Mouse (Mus musculus): ENCODE results near the gene Dnmt3l.

The Dnmt3l gene

DNA sequence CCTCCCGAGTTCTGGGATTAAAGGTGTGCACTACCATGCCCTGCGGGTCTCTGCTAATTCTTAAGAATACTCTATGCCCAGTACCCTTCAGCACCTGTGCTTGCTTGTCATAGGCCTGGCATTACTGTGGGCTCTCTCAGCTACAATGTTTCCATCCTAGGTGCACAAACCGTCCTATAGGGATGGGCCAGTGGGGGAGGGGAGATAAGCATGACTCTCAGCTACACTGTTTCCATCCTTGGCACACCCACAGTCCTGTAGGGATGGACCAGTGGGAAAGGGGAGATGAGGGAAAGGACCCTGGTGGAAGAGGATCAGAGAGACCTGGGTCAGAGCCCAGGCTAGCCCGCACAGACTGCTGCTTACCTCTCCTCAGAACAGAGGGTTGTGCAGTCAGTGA lies 4.6 kb upstream of the Dnmt3l start:
- no peak for DNase-seq

DNA sequence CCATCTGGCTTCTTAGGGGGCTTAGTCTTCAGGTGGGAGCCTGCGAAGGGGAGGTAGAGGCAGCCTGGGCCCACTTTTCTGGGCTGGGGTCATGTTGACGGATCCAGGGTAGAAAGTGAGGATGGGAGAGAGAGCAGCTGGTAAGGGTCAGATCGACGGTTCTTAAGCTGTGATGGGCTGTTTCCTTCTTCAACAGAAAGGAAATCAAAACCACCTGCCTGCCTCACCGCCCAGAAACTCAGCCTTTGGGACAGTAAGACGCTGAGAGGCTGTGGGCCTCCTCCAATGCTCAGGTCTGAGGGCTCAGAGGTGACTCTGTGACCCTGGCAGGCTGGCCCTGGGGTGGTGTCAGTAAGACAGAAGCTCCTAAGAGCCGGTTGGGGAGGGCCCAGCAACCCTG lies 349 bp downstream of the Dnmt3l start:
- DNase-seq = no peak

DNA sequence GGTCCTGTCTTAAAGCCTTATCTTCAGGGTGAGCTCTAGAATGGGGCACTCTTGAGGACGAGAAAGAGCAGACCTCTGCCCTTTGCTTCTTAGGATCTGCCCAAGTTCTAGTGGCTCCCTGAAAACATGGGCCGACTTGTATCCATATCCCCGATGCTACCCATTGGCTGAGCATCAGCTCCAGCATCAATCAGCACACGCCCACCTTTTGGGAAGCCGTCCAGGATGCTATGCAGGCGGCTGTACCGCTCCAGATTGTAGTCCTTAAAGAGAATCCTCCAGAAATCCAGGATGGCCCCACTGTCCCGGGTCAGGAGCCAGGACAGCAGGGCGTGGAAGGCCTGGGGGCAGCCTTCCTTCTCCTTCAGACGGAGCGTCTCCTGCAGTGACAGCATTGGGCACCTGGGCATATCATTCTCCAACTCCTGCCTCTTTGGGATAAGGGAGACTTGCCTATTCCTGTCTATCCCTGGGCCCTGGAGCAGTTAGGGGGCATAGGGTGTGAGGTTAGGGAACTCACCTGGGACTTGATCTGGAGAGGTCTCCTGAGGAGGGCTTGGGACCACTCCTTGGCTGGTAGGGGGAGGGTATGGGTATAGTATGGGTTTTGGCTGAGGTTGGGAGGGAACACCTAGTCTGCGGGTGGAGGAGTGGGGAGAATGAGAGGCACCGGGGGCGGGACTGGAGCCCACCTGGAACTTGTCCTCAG lies 1.1 kb downstream of the Dnmt3l start:
- no peak for DNase-seq

DNA sequence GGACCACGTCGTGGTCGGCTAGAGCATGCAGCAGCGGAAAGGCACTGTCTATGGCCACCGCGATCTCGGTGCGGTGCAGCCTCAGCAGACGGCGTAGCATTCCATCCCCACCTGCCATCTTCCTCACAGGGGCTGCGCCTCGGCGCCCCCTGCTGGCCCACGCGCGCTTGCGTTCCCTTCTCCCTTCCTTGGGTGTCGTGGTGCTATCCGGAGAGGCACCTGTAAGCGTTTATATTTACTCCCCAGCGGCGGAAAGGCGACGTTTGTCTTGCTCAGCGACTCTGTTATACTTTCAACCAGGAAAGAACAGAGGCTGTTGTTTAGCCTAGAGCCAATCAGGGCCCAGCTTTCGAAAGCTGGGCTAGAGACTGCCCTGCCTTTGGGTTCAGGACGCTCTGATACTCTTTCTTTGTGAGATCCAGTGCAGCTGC lies 1.7 kb downstream of the Dnmt3l start, which contains the start of gene Aire:
Gene Aire (minus strand): TSS at position 205 of the 431 bp plus-strand sequence.
- peak; percentile 52 for DNase-seq

DNA sequence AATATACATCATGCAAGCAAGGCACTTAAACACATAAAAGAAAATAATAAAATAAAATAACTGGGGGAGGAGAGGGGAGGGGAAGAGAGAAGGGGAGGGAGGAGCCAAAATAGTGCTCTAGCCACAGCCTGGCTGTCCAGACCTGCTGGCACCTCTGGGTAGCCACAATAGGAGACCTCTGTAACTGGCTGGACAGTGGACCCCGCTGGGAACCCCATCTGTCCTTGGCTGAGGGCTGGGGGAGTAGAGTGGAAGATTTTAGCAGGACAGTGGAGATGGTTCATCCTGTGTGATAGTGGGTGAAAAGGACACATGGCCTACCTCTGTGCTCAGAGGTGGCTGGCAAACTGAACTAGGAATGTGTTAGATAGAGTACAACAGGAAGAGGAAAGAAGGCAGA lies 2.8 kb downstream of the Dnmt3l start:
- no peak for DNase-seq

DNA sequence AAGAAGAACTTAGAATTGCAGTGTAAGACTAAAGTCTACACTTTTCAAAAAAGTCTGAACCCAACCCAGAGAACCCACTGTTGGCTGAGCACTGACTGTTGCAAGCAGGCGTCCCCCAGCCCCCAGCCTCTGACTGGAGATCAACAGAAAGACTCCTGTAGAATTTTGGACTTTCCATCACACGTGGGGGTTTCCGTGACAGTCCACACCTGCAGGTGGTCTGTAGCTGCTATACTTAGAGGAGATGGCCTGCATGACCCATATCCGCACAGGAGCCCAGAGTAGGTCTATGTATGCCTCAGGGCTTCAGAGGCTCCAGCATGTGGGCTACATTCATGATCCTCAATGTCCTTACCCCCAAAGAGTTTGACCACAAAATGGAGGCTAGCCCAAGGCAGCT lies 4.6 kb downstream of the Dnmt3l start:
- DNase-seq = no peak

DNA sequence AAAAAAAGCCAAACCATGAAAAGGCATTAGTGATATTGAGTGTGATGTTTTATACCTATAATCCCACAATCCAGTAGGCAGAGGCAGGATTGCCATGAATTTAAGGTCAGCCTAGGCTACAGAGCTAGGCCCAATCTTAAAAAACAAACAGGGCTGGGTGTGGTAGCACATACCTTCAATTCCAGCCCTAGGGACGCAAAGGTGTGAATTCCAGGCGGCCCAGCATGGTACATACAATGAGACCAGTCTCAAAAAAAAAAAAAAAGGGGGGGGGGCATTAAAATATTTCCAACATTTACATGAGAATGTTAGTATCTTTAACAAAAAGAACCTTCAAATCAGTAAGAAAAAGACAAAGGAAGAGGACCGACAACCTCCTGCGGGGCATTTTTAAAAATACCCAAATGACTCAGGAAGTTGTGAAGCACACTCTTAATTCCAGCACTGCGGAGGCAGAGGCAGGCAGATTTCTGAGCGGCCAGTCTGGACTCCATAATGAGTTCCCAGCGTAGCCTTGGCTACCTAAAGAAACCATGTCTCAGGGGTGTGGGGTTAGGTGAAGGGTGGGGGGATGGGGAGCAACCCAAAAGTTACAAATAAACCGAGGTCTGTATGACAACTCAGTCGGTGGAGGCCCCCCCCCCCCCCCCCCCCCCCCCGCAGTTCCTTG lies 6.4 kb downstream of the Dnmt3l start:
- no peak for DNase-seq

DNA sequence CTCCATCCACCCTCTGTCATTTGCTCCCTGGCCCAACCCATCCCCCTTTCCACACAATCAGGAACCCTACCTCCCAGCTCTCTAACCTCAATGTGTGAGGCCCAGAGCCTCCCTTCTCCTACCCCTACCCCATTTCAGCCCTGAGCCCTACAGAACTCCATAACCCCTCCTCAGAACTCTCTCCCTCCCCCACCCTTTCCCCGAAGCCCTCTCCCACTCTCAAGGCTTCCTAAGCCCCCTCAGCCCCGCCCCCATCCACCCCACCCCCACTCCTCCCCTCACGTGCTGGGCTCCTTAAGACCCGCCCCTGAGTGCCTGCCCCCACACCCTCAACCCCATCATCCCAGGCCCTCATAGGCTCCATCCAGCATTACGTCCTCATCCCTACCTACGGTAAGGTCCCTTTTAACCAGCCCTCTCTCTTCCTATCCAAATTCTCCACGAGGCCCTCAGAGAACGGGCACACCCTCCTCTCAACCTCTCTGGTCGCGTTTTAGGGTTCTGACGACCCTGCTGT lies 7.8 kb downstream of the Dnmt3l start:
- DNase-seq = no peak

DNA sequence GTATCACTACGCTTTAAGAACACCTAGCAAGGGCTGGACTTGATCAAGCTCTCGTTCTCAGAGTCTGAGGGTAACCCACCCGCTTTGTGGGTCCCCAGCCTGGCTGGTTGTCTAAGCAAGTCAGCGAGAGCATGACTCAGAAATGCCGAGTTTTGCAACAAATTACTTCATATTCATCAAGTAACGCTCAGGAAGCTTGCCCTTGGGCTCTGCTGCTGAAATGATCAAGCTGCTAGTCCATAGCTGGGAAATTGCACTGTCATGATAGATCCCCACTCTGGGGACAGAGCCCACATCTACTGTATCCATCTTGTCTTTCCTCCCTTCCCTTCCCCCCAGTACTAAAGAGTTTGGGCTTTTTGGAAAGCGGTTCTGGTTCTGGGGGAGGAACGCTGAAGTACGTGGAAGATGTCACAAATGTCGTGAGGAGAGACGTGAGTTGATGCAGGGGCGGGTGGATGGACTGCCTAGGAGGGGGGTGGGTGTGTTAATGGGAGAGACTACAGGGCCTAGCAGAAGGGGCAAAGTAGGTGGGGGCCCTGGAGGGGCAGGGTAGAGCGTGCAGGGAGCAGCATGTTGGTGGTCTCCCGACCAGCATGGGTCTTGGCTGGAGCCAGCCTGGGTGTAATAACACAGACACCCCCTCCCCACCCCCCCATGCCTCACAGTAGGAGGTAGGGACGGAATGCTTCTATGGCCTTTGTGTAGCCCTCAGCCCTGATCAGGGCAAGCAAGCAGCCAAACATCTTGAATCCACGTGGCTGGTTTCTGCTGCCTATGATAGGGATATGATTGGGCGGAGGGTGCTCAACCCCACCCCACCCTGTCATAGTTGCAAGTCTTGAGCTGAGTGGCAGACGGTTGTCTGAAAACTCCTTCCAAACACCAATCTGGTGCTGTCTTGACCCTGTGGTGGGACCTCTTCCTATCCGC lies 13.2 kb downstream of the Dnmt3l start:
- peak; percentile 20 for DNase-seq

DNA sequence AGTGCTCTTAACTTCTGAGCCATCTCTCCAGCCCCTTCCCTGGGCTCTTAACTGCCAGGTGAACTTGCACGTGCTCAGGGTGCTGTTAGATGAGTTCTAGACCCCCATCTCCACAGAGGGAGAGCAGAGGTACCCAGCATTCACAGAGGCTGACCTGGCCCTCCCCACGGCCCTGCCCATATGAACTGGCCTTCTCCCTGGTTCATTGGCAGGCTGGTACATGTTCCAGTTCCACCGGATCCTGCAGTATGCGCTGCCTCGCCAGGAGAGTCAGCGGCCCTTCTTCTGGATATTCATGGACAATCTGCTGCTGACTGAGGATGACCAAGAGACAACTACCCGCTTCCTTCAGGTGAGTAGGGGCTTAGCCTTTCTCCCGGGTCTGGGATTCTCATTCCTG lies 15.3 kb downstream of the Dnmt3l start:
- DNase-seq = no peak

DNA sequence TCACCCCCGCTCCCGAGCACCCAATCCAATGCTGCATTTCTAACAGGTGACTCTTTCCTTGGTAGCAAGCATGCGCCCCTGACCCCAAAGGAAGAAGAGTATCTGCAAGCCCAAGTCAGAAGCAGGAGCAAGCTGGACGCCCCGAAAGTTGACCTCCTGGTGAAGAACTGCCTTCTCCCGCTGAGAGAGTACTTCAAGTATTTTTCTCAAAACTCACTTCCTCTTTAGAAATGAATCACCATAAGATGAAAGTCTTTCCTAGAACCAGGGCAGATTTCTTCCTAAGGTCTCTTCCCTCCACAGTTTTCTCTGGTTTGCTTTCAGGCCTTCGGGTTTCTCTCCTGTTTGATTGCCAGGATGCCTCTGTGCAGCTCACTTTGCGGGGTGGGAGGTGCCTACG lies 21.4 kb downstream of the Dnmt3l start:
- DNase-seq = no peak

DNA sequence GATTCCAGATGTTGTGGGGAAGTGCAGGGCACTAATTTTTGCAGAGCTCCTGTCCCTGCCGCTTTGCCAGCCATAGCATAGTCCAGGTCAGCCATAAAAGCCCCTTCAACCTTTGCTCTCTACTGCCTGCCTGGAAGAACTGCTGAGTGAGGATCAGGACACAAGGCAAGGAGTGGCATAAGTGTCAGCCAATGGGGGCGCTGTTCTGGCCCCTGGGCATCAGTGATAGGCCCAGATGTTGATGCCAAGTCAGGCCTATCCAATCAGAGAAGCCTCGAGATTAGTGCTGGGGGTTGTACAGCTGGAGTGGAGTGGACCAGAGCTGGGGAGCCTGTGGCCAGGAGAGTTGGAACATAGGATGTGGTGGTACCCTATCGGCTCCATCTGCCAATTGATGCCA lies 25.5 kb downstream of the Dnmt3l start:
- peak; percentile 46 for DNase-seq

DNA sequence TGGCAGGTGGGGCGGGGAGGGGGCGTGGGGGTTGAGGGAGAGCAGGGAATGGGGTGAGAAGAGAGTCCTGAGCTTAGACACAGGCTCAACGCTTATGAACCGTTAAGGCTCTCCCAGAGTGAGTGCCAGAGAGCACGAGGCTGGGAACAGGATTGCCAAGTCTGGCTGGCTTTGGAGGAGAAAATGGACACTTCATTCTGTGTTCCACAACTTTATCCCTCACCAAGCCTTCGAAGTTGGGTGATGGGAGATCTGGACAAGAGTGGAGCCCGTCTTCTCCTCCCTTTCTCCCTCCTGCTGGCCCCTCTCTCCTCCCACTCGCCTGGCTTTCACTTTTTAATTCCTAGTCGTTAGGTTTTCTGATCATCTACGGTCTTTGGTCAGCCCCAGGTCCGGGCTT lies 26.8 kb downstream of the Dnmt3l start:
- DNase-seq = no peak

DNA sequence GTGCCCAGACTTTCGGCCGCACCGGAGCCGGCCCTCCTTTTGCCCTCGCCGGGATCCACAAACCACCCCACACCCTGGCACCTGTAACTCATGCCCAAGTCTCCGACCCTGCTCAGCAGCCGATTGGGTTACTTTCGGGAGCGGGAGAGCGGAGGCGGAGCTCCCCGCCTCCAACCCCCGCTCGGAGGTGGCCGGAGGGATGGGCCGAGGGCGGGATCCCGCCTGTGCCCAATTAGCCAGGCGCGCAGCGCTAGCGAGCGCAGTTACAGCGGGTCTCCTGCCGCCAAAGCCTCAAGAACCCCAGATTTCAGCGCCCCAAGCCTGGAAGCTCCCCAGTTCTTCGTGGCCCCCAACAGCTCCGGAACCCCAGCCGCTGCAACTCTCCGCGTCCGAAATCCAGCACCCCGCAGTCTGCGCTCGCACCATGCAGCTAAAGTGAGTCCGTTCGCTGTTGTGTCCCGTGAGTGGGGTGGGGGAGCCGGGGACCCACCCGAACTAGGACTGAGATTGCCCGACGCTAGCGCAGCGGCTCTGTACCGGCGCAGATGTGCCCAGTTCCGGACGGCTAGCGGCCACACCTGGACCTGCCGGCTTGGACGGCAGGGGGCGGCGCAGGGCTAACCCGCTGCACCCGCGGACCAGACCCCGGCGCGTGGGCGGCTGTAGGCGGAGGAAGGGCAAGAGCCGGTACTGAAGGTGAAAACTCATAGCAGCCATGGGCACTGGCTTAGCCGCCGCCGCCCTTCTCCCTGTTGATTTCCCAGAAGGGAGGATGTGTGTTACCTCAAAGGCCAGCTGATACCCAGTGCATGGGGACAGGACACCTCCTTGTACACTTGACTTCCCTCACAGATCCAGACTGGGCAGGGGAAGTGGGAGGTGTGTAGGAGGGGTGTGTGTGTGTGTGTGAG lies 27.6 kb downstream of the Dnmt3l start, which contains the start of gene Icosl:
Gene Icosl (plus strand): TSS at position 202 of the 911 bp plus-strand sequence.
- peak; percentile 82 for DNase-seq

DNA sequence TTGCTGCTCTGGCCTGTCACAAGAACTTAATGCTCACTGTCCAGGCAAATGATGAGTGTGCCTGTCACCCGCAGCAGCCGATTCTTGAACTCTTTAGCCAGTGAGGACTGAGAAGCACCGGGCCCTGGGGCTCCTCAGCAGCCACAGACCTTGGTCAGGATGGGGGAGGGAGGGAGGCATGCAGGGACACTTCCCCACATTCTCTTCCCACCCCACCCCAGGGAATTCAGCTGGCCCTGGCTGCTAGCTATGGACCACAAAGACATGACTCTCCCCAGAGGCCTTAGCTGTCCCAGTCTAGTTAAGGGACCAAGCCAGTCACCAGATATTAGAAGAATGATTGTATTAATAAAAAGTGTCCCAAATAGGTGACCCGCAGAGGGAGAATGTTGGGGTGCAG lies 32.4 kb downstream of the Dnmt3l start:
- no peak for DNase-seq

DNA sequence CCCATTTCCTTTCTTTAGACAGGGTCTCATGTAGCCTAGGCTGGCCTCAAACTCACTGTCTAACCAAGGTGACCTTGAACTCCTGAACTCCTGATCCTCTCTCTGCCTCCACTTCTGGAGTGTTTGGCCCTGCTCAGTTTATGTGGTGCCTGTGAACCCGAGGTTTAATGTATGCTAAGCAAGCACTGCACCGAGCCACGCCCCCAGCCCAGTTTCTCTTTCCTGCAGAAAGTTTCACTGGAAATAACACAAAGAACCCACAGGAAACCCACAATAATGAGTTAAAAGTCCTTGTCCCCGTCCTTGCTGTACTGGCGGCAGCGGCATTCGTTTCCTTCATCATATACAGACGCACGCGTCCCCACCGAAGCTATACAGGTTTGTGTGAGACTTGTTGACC lies 33.2 kb downstream of the Dnmt3l start:
- DNase-seq = no peak

DNA sequence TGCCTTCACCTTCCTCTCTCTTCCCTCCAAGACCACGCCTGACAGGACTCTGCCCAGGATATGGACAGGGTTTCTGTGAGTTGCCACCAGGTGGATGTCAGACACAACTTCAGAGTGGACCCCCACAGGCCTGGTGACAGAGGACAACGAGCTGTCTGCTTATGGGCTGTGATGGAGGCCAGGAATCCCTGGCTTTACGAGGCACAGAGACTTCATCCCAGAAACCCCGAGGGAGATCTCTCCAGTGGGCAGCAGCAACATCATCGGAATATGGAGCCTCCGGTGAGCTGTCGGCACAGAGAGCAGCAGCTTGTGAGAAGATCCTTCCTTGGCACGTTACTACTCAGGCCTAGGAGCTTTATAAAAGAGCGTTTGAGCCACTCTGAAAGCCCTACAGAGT lies 36.1 kb downstream of the Dnmt3l start:
- no peak for DNase-seq

DNA sequence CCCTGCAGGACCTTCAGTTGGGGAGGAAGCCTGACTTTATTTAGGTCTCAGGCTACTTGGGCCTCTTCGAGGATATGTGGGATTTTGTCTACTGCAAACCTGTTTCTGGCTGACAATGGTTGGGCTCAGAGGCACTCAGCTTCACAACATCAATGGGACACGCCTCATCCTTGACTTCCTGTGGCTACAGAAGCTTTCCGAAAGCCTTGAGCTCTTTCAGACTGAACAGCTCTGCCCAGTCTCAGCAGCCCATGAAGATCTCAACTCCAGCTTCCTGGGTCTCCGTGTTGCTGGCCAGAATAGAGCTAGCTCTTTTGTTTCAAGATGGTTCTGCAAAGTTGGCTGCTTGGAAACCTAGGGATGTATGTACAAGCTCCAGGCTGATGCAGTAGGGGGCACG lies 36.5 kb downstream of the Dnmt3l start:
- DNase-seq = no peak

DNA sequence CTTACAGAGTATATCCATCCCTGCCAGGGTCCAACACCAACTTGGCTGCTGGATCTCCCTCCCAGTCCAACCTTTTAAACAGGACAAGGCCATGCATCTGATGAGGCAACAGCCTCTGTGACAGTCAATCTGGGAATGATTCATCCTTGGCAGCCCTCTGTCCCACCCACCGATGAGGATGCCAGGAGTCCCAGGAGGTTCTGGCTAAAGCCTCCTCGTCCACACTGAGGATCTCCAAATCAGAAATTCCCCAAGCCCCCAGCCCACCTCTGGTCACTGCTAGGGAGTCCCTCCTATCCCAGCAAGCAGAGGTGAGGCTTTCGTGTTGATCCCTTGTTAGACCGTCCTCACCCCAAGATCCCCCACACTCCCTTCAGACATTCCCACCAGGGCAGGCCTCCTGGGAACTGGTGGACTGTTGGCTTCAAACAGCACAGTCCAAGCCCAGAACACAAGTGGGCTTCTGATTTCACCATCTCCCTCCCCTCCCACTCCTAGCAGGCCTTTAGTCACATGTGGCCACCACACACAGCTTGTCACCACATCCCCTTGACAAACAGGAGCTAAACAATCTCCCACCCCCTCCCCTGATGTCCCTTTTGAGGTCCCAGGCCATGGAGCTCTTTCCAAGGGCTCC lies 38.3 kb downstream of the Dnmt3l start:
- no peak for DNase-seq

DNA sequence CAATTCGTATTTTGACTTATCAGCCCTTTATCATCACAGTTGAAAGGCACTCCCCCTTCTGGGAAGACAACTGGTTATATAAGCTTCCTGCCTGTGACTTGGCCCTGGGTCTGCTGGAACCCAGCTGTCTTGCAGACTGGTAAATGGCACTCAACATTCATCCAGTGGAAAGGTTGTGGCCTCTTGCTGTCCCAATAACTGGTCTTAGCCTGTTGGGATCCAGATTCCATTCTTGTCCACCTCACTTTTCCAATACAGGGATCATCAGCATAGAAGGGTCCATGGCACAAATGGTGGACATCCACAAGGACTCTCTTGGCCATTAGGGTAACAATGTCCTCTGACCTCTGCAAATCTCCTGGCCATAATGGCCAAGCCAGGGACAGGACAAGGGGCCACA lies 42.3 kb downstream of the Dnmt3l start:
- no peak for DNase-seq

DNA sequence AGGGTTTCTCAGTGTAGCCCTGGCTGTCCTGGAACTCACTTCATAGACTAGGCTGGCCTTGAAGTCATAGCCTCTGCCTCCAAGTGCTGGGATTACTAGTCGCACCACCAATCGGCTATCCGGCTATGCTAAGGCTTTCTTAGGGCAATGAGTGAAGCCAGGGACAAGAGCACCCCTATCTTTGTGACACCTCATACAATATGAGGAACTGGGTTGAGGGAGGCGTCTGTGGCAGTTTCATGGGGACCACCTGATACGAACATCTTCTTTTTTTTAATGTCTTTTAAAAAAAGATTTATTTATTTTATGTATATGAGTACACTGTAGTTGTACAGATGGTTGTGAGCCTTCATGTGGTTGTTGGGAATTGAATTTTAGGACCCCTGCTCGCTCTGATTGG lies 44.0 kb downstream of the Dnmt3l start:
- no peak for DNase-seq

All from kidney, adult 11 months (tissue).